Mouse (Mus musculus): ENCODE data around the gene Pde4d. TPM values are rescaled to one million over a fixed set of nuclear protein-coding genes. Genes with fewer than 3 reads are reported as not detected.

Gene Pde4d
- total and polyA plus RNA-seq, 3 experiments = 3.6 to 71.4 (median 38.5) TPM

- no peak for DNase-seq
Observed at GRCm38 (mm10) chr13:108598673-108599072, 148.9 kb downstream of the Pde4d start.

- DNase-seq = no peak
Observed at GRCm38 (mm10) chr13:108599186-108599900, 149.6 kb downstream of the Pde4d start.

DNA sequence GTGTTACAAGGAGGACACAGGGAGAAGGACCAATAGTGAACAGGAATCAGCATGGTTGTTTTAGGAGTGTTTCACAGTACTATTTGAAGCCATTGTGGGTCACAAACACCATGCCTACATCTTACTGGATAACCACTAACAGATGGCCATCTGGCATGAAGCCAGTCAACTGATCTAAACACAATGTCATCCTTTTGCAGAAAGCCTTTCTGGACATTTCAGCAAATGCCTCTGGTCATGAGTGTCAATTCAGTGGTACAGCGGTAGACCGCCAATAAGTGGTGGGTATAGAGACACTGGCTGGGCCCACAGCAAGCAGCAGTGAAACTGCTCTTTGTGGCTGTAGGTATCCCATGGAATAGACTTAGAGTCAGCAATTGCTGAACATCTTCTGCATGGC, 151.3 kb downstream of the Pde4d start:
- DNase-seq = no peak

- no peak for DNase-seq
Observed at GRCm38 (mm10) chr13:108603502-108603901, 153.8 kb downstream of the Pde4d start.

DNA sequence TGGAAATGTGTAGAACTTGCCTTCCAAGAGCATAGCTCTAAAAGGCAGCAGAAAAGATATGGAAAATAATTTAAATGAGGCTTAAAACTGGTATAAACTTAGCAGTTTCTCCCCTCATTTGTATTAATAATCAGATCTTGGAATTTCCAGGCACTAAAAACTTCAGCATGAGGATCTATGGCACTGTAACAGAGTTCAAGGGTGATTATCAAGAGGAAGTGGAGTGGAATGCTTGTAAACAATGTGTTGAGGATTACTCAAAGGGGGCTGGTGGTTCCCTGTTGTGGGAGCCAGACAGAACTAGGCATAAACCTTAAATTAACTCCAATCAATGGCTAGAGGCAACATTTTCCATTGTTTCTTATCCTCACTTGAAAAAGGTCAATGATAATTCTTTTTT, 154.5 kb downstream of the Pde4d start:
- DNase-seq = no peak

DNA sequence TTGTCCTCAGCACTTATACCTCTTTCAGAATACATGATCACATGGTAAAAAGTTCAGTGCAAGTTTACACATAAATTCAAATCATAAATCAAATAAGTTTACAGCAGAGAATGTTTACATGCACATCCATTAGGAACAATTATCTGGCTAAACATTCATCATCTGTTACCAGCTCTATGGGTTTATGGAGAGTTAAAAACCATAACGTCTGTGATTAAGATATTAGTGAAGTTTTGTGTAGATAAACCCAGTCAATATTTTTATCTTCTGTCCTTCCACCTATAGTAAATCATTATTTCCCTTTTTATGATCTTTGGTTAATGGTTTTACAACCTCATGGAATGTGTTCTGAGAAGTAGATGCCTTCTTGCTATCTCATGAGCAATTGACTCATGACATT, 168.5 kb downstream of the Pde4d start:
- no peak for DNase-seq

DNA sequence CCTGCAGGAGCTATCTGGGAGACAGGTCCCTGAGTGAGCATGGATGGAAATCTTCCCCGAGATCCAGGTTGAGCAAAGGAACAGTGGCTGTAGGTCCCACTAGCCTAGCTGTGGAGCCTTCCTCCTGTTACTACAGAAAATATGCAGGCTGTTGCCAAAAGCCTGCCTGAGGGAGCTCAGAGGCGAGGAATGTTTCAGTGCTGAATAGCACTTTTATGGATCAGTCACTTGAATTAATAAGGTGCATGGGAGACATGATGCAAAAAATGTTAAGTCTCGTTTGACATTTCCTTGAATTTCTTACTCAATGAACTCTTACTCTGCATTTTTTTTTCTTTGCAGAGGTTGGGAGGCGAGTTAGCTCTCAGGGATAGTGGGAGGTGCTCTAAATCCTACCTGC, 172.9 kb downstream of the Pde4d start:
- DNase-seq = no peak

DNA sequence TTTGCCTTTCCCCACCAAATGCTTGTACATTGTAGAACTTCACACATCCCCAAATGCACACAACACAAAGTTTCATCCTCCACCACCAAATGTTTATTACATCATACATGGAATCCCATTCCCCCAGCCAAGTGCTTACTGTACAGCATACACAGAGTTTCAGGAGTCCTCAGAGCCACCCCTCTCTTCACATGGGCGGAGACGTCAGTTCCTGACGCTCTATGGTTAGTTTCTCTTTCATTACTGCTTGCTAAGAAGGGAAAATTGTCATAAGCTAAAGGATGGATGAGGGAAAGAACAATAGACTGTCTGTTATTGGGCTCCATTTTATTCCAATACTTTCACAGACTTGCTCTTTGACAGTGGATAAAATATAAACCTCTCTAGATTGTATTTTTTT, 174.2 kb downstream of the Pde4d start:
- DNase-seq = no peak

DNA sequence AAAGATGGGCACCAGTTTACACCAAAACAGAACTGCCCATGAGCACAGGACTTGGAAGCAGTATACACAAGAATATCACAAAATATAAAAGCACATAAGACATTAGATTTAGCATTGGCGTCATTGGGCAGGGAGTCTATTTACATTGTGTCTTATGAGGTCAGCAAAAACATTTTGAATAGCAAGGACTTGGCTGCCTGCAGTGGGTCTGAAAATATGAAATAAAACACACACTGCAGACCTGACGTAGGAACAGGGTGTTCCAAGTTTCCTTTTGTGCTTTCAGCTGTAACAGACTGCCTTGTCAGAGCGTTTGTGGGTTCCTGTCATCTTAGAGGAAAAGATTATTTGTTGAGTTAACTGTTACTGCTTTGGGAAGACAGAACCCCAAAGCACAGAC, 176.4 kb downstream of the Pde4d start:
- no peak for DNase-seq

DNA sequence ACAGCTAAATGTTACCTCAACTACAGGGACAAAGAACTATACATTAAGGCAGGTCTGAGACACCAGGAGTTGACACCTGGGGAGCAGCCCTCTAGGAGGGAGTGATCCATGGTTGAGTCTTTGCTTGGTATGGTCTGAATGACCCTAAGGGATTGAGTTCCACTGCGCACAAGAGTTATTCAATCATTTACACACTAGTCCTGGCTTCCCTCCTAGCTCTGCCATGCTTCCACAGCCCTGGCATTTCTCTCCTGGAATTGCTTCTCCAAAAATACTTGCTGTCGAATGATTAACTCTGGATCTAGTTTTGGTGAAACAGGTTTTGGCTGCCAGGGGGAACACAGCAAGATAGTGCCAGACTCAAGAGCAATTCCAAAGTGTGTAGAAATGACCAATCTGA, 178.8 kb downstream of the Pde4d start:
- DNase-seq = no peak

DNA sequence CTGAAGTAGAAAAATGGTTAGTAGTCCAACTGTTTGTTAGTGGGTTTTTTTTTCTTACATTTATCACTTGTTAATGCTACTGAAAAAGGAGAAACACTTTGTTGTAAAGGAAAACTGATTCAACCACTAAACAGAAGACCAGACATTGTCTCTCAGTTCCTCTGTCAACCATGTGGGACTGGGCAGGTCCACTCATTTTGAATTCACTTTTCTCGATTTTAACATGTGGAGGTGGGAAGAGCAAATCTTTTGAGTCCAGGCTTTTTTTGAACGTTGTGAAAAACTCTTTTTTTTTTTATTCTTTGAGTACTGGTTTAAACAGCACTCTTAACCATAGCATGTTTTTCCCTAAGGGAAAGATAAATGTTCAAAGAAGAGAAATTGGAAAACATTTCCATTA, 180.8 kb downstream of the Pde4d start:
- DNase-seq = no peak

DNA sequence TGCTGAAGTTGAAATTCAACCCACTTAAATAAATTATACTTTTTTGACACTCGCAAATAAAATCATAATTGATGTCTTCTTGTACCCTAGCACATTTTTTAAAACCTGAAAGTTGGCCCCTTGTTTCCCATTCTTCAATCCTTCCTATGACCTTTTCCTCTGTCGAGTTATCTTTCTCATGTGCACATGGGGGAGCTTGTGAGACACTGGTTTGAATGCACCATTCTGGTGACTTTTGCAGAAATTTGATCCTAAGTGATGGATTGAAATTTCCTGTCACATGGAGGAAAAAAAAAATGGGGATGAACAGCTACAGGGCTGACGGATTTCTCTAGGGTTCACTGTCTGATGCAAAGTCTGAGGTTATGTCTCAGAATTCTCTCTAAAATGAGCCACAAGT, 181.5 kb downstream of the Pde4d start:
- no peak for DNase-seq

DNA sequence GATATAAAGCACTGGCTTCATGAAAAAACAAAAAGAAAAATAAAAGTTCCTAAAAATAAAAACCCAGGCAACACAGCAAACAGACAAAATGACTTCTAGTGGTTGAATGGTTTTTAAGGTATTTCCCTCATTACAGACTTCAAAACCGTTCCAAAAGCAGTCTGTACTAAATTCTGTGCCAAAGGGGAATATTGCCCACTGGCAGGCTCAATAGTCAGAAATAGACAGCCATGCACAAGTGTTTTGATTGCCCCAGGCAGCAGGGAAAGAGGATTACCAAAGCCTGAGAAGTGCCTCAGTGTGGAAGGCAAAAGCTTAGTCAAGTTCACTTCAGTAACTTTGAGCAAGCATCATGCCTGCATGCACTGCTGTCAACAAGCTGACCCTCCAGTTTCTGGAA, 186.8 kb downstream of the Pde4d start:
- DNase-seq = no peak

GRCm38 (mm10) chr13:108642259-108642658, 192.5 kb downstream of the Pde4d start:
- no peak for DNase-seq

DNA sequence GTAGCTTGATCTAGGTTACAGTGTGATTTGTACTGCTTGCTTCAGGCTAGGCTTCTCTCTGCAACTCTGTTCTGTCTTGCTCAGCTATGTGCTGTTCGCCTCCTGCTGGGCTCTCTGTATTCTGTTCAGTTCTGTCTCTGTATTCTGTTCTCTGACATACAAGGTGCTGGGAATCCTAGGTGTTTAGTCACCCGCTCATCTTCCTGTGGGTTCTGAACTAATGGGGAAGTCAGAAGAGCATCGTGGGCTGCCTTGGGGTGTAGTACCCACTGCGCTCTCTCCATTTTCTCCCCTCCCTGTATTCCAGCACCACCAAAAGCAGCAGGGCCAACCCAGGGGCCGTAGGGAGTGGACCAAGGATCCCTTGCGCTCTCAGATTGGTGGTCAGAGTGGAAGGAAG, 197.1 kb downstream of the Pde4d start:
- DNase-seq = no peak

DNA sequence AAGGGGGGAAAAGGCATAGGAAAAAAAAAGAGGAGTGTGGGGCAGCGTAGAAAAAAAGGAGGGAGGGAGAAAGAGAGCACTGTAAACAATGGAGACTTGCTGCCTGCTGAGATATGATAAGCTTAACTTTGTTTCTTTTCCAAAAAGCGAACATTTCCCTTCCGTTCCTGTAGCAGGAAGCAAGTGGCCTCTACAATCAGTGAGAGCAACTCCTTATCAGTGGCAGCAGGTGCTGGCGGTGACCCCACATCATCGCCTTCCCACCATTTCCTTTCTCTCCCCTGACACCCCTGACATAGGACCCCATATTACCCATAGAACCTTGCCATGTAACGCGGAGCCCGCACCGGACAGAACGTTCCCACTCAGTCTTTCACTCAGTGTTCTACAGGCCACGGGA, 197.5 kb downstream of the Pde4d start:
- DNase-seq = no peak

DNA sequence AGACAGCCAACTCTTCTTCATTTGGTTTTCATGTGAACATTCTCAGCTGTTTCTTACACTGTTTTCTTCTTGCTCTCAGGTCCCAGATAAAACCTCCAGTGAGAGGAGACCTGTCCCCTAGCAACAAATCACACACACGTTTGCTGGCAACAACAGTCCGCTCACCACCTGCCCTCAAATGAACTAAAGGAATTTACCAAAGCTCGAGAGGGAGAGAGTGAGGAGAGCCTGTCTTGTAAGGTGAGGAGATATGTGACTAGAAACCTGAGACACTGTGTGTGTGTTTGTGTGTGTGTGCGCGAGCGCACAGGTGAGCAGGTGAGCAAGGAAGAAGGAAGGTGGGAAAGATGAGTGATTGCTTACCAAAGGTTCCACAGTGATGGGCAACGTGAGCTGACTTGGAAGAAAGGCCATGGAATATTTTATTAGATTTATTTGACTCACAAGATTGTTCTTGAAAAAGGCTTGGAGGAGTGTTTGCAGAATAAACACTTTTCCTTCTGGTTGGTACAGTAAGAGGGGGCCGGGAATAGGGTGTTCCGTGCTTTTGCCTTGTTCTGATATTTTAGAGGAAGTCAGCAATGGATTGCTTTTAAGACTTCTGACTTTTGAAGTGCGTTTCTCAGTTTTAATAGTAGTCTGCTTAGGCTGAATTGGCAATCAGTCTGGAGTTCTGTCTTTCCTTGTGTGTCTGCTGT, 204.4 kb downstream of the Pde4d start:
- no peak for DNase-seq

DNA sequence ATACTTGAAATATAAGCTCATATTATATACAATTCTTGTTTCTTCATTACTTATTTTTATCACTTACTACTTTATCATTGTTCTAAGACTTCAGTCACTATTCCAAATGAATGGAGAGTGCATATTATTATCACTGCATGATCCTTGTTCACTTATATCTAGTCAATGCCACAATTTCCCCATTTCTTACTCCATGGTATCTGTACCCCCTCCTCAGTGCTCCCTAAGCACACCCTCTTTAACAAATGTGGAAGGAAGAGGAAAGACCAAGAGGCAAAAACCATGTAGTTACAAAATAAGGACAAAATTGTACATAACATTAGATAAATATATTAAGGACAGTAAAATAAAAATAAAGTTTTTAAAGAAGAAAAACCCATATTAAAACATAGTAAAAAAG, 216.8 kb downstream of the Pde4d start:
- DNase-seq = no peak

GRCm38 (mm10) chr13:108667077-108667476, 217.3 kb downstream of the Pde4d start:
- DNase-seq = no peak

DNA sequence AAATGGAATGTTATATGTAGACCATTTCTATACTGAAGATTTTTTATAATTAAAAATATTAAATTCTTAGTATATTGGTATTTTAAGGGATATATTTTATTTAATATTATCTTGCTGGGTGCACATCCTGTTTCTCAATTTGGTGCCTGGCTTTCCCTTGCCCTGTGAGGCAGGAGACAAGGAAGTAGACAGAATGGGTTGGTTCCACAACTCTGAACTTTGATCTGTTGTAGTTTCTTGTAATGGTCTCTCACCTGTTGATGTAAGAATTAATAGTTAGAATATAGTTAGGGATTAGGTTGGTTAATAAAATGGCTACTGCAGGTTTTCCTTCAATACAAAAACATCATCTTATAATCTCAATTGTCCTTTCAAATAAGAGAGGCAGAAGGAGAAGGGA, 227.3 kb downstream of the Pde4d start:
- DNase-seq = no peak

DNA sequence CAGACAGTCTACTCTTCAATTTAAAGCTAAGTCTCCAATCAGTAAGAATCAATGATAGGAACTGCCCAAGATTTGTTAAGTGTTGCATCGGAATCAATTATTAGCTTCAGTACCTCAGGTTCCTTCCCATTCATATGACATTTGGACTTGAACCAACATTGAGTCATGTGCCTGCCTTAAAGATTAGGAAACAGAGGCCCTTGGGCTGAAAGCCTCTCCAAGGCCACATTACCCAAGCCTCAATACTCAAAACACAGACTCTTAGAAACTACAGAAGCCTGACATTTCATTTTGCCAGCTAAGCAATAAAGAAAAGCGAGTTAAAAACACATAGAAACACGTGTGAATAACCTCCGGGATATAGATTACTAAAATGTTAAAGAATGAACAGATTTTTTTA, 233.3 kb downstream of the Pde4d start:
- DNase-seq = peak; percentile 15

DNA sequence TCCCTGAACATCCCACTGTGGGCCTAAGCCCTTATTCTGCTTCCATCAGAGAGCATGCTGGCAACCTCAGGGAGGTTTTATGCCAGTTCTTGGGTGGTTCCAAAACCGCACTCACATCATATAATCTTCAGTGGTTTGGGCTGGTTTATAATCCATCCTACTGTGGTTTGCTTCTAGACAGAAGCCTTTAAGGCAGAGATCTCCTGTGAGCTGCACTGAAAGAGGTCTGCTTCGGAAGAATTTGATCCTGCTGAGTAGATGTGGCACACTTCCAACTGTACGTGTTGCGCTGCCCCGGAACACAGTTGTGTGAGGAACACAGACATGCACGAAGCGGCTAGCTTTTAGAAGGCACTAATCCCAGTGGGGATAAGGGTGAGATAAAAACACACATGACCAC, 236.1 kb downstream of the Pde4d start:
- no peak for DNase-seq

DNA sequence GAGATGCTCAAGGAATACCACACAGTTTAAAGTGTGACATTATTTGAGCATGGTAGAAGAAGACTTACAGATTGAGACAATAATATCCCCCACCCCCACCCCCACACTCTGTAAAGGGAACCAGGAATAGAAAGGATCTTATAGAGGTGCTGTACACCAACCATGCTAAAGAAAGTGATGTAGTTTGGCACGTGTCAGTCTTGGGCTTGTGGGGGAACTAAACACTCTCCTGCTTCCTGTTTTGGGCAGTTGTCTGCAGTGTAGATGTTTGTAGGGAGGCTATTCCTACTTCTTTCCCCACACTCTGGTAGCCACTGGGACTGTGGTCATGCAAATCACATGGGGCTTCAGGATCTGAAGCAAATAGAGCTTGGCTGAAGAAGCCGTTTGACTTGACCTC, 236.5 kb downstream of the Pde4d start:
- no peak for DNase-seq

DNA sequence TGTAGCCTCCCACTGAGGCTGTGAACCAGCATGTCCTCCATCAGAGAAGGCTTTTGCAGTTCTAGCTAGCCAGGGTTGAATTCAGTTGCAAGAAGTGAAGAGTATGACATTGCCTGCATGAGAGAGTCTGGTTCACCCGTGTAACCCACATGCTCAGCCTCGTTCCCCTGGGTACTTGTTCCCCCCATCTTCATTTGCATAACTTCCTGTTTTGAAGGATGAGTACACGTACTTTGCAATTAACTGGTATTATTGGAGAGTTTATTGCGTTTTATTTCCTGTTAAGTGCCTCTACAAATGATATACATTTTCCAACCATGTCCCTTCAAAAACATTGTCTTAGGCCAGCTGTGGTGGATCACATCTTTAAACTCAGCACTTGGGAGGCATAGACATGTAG, 237.1 kb downstream of the Pde4d start:
- no peak for DNase-seq
